Mouse (Mus musculus): ENCODE results near the gene Iqschfp. TPM values are rescaled to one million over a fixed set of nuclear protein-coding genes. Genes with fewer than 3 reads are reported as not detected.
A peak's percentile ranks its signal among the peaks of the same experiment; 100 is the strongest.

The Iqschfp gene
- total RNA-seq, 2 experiments from 2014 or later, result not detected

DNA sequence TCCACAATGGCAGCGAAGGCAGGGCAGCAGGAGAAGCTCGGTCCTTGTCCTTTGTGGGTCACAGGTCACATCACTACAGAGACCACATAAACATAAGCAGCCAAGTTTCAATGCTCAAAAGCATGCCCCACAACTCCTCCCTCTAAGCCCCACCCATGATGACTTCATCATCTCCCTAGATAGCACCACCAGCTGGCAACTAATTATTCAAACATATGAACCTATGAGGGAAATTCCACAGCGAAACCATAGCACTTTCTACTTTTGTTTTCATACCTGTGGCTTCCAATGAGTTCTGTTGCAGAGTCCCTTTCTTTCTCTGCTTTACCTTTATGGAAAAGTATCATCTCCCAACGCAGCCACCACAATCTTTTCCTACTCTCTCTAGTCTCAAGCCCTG, 443.5 kb downstream of the Iqschfp start:
- no peak for DNase-seq (ENCODE audit: low spot score)

DNA sequence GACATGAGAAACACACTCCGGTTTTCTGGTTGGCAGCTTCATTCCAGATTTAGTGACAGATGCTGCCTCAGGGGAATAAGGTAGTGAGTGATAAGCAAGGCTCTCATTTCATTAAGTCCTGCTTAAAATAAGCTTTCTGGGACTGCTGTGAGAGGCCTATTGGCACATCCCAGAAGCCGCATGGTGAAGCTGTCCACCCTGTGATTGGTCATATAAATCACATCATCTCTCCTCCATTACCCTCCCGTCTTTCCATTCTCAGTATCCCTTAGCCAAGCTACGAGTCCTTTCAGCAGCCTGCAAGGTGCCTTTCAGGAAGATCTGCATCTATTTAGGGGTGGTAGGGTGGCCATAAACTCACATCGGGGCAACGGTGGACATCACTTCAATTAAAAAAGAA, 458.6 kb downstream of the Iqschfp start:
- no peak for DNase-seq (ENCODE audit: low spot score)

DNA sequence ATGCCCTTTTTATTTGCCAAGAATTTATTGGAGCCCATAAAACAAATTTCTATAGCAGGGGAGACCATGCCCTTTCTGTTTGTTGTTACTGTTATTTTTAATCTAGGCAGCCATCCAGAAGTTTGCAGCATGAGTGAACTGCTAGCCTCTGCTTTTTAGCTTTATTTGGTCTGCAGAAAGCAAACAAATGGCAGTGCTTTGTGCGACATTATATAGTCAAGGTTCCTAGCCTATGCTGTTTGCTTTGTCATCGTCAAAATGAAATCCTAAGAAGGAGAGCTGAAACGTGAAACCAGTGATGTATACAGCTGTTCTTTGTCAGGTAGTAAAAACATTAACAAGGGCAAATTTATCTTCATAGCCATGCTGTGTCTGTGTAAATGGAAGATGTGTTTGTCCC, 459.4 kb downstream of the Iqschfp start:
- DNase-seq (ENCODE audit: low spot score), result no peak

DNA sequence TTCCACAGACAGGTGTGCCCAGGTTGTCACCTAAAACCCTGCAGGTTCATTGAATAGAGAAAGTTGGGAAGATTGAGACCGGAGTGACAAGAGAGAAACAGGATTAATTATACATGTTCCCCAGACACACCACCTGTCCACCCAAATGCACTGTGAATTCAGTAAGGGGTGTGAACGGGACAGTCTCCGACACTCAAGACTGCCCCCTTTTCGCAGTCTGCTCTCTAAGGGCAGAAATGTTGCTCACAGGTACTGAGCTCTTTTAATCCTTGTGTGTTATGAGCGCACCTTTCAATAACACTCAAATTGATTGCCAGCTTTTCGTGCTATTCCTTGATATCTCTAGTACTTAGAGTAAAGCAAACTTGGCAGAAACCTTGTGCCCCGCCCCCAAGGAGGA, 460.9 kb downstream of the Iqschfp start:
- no peak for DNase-seq (ENCODE audit: low spot score)

DNA sequence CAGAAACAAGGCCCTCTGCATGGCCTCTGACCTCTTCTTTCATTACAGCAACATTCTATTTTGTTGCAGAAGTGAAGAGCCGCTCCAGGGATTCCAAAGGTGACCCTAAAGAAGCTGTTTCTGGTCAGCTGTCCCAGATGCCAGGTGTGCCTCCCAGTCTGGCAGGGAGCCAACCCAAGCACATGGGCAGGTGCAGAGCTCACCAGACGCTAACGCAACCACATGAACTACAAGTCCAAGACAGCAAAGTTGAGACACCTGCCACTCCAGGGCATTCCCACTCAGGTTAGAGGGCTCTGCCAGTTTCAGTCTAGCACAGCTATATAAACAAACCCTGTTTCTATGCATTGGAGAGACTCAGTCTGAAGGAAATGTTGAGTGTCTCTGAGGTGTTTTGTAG, 461.5 kb downstream of the Iqschfp start:
- DNase-seq (ENCODE audit: low spot score), result no peak

DNA sequence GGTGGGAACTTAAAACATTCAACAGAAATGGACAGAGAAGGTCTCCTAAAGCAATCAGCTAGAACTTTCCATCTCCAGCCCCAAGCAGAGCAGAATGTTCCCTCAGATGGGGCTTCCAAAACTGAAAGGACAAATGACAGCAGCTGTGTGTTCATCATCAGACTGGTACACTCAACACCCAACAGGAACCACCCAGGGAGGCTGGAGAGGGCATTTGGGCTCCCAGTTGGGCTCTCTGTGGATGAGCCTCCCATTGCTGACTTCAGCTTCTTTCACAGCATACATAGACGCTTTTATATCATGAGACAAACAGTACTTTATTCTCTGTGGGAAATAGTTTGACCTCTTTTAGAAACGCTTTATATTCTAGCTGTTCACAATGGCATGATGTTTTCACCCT, 464.5 kb downstream of the Iqschfp start:
- DNase-seq (ENCODE audit: low spot score), result no peak

DNA sequence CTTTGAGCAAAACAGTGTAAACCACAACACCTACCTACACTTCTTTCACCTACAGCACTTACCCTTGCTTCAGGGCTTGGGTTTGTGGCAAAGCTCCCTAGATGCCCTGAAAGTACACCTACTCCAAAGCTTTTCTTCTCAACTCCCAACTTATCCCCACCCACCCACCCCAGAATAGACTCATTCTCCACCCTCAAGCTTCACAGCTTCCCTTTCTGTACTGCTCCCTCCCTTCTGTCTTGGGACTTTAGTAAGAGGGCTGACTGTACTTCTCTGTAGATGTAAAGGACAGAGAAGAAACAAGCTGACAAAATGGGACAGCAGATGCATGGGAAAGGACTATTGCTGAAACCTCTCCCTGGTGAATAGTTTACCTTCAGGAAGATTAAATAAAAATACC, 476.0 kb downstream of the Iqschfp start:
- DNase-seq (ENCODE audit: low spot score), result no peak

DNA sequence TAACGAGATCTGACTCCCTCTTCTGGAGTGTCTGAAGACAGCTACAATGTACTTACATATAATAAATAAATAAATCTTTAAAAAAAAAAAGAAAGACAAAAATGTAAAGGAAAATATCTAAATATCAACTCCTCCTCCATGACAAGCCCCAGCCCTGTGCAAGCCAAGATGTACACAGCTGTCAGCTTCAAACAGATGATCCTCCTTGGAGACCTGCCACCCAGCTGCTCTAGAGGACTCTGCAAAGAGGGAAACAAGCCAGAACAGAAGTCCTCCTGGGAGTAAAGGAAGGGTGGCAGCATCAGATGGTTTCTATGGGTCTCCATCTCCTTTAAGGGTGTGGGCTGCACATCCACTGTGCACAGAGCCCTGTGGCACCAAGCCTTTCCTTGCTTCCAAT, 480.9 kb downstream of the Iqschfp start:
- DNase-seq (ENCODE audit: low spot score), result no peak

DNA sequence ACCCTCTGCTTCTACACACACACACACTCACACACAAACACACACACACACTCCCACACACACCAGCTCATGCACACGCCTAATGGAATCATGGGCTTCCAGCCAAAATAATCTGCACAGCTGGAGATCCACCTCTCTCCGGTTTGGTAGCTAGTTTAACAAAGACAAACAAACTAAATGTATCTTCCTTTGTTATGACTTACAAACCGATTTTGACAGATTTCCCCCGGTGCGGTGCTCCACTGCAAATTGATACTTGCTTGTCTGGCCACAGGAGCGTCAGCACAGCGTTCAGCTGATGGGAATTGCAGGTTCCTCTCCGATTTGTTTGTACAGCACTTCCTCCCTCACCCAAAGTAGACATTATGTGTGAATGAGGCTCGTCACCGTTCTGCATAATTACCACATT, 483.1 kb downstream of the Iqschfp start:
- no peak for DNase-seq (ENCODE audit: low spot score)

DNA sequence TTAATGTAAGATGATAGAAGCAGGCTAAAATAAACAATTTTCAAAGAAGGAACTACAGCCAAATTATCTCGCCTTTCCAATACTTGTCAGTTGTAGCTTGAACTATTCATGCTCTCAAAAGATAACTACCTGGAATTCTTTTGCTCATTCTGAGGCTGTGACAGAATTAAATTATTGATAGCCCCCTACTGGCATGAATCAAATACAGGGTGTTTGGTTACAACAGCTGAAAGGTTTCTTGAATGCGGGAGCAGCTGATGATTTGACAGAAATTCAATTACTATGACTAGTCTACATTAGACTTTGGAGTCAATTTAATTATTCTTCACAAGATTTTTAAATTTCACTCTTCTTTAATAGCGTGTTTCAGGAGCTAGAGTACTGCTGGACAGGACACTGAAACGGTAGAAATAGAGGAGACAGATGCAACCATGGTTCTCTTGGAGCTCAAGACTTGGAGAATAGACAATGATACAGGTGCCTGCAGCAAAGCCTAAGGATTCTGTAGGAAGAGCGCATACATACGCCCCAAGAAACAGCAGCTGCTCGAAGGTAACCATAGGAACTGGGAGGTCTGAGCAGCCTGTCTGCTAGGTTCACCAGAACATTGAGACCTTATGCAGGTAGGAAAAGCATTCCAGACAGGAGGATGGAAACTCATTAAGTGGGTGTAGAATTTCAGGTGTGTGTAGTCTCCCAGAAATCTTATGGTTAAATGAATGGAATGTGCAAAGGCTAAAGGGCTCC, 485.6 kb downstream of the Iqschfp start:
- DNase-seq (ENCODE audit: low spot score), result no peak

DNA sequence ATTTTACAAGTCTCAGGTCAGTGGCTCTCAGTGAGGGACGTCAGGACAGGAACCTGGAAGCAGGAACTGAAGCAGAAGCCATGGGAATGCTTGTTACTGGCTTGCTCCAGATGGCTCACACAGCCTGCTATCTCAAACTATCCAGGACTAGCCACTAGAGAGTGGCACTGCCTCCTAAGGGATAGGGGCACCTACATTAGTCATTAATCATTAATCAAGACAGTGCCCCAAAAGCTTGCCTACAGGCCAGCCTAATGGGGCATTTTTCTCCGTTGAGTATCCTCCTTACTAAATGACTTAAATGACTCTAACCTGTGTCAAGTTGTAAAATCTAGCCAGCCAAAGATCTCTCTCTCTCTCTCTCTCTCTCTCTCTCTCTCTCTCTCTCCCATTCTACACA, 486.8 kb downstream of the Iqschfp start:
- DNase-seq (ENCODE audit: low spot score), result no peak

DNA sequence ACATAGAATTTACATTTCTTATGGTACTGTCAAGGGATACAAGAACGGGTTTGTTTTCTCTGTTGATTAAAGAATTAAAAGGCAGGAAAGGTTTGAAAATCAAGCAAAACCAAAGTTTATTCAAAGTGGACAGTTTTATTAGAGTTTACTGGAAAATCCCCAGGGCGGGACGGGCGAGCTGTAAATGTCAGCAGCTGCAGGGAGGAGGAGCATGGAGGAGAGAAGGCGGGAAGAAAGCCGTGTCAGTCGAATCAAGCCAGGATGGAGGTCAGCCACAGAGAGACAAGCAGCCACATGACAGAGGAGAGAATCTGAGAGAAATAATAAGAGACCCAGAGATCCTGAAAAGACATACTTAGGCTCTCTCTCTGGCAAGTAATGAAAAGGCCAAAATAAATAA, 487.2 kb downstream of the Iqschfp start:
- no peak for DNase-seq (ENCODE audit: low spot score)

DNA sequence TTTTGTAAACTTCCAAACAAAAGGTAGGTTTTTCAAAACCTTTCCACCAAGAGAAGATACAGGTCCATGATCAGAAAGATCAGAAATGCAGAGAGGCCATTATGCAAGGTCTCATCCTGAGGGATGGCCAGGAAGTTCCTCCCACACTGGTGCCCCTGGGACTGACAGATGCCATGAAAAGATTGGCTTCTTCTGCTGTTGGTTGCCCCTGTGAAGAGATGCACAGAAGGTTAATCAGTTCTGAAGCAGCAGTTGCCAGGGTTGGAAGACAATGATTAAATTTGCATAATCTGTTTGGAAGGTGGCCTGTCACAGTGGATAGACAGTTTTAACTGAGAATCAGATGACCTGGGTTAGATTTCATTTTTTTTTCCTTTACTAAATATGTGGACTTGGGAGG, 491.6 kb downstream of the Iqschfp start:
- DNase-seq (ENCODE audit: low spot score), result no peak

DNA sequence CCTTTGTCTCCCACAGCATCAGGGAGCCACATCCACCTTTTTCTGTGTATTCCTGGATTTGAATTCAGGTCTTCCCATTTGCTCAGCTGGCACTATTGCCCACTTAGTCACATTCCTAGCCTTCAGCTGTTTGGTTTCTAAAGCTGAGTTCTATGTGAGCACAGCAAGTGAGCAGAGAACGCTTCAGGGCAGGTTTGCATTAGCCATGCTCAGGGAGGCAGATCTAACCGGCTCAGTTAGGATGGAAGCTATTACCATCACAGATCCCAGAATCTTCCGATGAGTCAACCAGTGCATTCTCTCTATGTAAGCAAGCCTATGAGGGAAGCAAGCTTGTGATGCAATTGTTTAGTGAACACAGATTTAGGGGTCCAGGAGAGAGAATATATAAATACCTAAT, 493.5 kb downstream of the Iqschfp start:
- no peak for DNase-seq (ENCODE audit: low spot score)

DNA sequence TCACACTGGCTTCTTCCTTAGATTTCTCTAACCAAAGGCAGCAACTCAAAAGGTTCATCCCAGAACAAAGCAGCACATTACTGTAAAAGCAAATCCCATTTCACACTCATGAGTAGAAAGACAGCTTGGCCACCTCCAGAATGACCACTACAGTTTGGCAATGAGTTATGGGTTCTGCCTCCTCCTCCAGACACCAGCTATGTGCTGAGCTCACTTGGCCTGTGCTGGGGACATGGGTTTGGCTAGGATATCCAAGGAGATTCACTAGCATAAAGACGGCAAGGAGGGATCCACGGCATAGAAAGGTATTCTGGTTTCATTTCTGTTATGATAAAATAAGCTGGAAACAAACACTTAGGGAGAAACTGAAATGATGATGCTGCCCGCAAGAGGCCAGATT, 496.0 kb downstream of the Iqschfp start:
- DNase-seq (ENCODE audit: low spot score), result no peak

DNA sequence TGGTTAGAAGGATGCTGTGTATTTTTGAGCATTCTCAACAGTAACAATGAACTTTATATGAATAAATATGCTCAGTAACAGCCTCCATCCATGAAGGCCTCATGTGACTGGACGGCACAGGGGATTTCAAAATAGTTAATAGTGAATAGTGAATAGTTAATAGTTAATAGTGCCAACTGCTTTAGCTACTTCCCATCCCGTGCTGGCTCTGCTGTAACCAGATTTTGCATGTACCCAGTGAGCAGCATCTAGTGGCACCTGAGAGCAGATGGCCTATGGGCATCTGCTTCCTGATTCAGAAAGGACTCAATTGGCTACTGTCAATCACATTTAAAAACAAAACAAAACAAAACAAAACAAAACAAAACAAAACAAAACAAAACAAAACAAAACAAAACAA, 501.5 kb downstream of the Iqschfp start:
- DNase-seq (ENCODE audit: low spot score), result no peak

DNA sequence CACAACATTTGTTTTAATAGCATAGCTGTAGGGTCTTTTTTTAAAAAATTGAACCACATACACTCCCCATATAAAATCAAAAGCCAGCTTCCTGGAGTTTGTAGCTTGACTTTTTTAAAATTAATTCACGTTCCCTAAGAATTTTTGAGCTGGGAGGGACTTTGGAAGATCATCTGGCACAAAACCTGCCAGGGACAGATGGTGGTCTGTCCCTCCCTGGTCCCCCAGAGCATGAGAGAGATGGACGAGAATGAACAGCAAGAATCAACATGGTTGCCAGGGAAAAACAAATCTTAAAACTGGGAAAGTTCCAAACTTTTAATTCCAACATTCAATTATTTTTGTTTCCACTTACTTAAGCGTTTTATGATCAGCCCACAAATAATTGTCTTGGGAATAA, 506.7 kb downstream of the Iqschfp start:
- no peak for DNase-seq (ENCODE audit: low spot score)

DNA sequence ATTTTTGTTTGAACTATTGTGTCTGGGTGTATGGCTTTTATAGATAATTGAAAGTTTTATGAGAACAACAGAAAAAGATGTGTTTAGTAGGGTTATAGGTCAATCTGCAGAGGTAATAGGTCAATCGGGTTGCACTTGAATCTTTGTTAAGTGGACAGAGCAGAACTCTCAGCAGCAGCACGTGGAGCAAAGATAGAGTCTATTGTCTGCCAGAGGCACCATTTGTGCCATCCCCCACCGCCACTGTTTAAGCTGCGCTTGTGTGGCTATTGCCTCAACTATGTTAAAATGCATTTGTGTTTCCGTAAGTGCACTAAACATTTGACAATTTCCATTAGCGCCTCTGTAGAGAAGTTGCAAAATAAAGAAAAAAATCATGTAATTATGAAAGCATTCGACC, 508.1 kb downstream of the Iqschfp start:
- no peak for DNase-seq (ENCODE audit: low spot score)

DNA sequence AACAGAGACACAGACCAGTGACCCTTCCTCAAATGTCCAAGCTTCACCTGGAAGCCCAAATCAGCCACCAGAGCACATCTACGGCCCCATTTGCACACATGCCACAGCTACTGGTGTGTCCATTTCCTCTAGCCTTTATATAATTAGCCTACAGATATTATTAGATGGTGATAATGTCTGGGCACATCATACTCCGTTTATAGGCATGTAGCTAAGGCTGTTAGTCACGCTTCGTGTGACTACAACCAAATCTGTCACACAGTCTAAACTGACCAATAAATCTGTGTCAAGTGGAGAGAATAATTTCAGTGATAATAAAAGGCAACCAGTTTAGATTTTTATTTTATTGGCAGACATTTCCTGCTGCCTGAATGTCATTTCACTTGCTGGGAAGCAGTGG, 511.3 kb downstream of the Iqschfp start:
- peak; percentile 3 for DNase-seq (ENCODE audit: low spot score)

DNA sequence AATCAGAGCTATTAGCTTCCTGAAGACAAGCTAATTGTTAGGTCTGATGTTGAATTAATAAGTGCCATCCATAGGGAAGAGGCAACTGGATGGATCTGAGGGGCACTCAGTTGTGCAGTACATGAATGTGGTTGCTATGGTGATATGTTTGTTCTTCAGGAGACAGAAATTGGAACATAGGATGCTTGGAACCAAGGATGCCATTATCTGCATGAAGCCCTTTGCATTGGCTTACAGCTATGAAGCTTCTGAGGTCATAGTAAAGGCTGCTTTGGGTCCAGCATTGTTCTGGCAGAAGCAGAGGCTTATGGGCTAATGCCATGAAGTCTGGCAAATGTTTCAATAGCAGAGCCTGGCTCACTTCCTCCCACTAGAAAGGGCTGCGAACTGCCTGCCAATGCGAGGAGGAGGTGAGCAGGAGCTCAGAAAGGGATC, 511.8 kb downstream of the Iqschfp start:
- DNase-seq (ENCODE audit: low spot score), result no peak

DNA sequence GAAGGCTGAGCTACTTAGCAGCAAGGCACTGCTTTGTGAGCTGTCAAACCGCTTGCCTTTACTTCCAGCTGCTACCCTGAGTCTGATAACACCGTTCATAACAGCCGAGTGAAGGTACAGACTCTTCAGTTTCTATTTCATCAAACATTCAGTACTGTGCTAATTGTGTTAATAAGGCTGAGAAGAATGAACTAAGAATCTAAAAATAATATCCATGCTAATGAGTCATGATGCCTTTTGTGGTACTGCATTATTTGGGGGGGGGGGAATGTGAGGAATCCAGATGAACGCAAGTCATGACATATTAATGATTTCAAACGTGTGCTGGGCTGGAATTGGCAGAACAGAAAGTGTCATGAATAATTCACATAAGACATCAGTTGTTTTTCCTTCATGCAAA, 513.7 kb downstream of the Iqschfp start:
- no peak for DNase-seq (ENCODE audit: low spot score)

DNA sequence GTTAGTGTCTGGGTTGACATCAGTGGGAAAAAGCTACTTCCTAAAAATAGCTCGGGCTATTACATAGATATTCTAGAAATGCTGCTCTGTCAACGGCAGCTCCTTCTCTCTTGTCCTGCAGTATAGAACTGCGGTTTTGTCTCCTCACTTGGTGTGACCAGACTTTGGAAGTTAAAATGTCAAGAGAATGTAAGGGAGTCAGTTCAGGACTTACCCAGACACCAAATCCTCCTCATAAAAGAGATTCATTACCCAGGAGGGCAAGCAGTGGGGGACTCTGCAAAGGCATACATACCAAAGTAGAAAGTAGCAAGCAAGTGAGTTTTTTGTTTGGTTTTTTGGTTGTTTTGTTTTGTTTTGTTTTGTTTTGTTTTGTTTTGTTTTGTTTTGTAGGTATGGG, 520.2 kb downstream of the Iqschfp start:
- DNase-seq (ENCODE audit: low spot score), result no peak

DNA sequence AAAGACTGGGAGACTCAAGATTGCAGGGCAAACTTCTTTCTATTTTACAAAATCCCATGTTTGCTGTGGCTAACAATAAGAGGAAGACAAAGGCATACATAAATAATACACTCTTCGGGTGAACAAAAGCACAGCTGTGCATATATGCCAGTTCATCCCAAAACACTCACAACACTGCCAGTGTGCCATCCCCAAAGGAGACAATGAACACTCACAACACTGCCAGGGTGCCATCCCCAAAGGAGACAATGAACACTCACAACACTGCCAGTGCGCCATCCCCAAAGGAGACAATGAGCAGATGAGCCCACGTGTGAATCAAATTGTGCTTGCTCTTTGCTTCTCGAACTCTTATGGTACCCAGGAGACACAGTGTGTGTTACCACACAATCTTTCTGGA, 527.8 kb downstream of the Iqschfp start:
- DNase-seq (ENCODE audit: low spot score), result no peak

DNA sequence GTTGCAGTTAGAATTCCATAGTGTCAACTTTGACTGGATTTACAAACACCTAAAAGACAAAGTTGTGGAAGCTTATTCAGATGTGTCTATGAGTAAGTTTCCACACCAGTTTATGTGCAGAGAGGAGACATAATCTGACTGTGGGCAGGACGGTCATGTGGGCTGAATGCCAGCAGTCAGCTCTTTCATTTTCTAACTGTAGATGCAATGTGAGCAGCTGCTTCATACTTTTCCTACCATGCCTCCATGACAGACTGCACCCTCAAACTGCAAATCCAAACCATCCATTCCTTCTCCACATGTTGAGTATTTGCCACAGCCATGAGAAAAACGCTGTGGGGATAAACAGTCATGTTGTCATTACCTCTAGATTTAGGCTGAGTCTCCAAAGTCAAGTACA, 528.9 kb downstream of the Iqschfp start:
- no peak for DNase-seq (ENCODE audit: low spot score)
